Mouse (Mus musculus): ENCODE results near the gene Eme2. TPM values are rescaled to one million over a fixed set of nuclear protein-coding genes. Genes with fewer than 3 reads are reported as not detected.

The Eme2 gene
- polyA plus RNA-seq, 1 experiment from 2014 or later, result 28.6 TPM

DNA sequence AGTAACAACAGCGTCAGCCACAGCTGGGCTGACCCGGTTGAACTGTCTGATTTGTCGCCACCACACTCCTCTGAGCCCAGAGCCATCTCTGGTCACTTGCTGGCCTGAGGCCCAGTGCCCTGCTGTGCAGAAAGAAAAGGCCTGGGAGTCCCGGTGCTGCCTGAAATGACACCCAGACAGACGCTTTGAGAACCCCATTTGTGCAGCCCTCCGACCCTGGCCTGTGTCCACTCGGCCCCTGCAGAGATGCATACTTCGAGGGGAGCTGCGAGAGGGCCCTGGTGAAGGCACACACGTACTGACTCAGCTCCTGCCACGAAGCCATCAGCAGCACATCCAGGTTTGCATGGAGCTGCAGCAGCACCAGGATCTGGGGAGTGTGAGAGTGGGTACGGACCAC, 2.1 kb downstream of the Eme2 start:
- 85% methylated on average over 12 of the region's 12 CpGs for WGBS
- Histone ChIP-seq H3K36me3 (ENCODE audit: control insufficient read depth, insufficient read depth, low read length) (peaks cover 26% of the 10 kb centered on the region), H3K4me1 (ENCODE audit: control insufficient read depth, insufficient read depth, low read length) (peaks cover 47% of the 10 kb centered on the region)

GRCm38 (mm10) chr17:24891321-24891720, 3.6 kb downstream of the Eme2 start:
- peaks cover 45% of the 10 kb centered on the region for H3K4me1 ChIP-seq (ENCODE audit: control insufficient read depth, insufficient read depth, low read length)

More for the DNA sequence above, 2.1 kb downstream of the Eme2 start:
- no peak for ATAC-seq
- no peak overlapping the region for H3K4me2 ChIP-seq (ENCODE audit: low read length)
- H3K4me3 ChIP-seq (ENCODE audit: low read depth, low read length), result no peak overlapping the region
- H3K9me3 ChIP-seq (replicated peaks; ENCODE audit: control insufficient read depth, low read length, poor library complexity, severe bottlenecking), result no peaks in the 10 kb centered on the region
- H3K27ac ChIP-seq (ENCODE audit: low read length), result no peak overlapping the region
- no peaks in the 10 kb centered on the region for H3K27me3 ChIP-seq (ENCODE audit: control insufficient read depth, insufficient read depth, low read depth, low read length)
- H3K9ac ChIP-seq (ENCODE audit: low read depth, low read length), result no peak overlapping the region

GRCm38 (mm10) chr17:24890151-24891092, 4.5 kb downstream of the Eme2 start:
- H3K4me3 ChIP-seq (ENCODE audit: low read depth, low read length), result no peak overlapping the region
- H3K4me2 ChIP-seq (ENCODE audit: low read length), result no peak overlapping the region
- WGBS, result 90% methylated on average over 19 of the region's 19 CpGs
- no peak overlapping the region for H3K9ac ChIP-seq (ENCODE audit: low read depth, low read length)
- no peaks in the 10 kb centered on the region for H3K9me3 ChIP-seq (replicated peaks; ENCODE audit: control insufficient read depth, low read length, poor library complexity, severe bottlenecking)
- H3K36me3 ChIP-seq (ENCODE audit: control insufficient read depth, insufficient read depth, low read length), result peaks cover 26% of the 10 kb centered on the region
- no peaks in the 10 kb centered on the region for H3K27me3 ChIP-seq (ENCODE audit: control insufficient read depth, insufficient read depth, low read depth, low read length)
- H3K27ac ChIP-seq (ENCODE audit: low read length), result no peak overlapping the region
- peaks cover 40% of the 10 kb centered on the region for H3K4me1 ChIP-seq (ENCODE audit: control insufficient read depth, insufficient read depth, low read length)
- no peak for ATAC-seq

More at GRCm38 (mm10) chr17:24891321-24891720, 3.6 kb downstream of the Eme2 start:
- no peak overlapping the region for H3K27ac ChIP-seq (ENCODE audit: low read length)
- H3K36me3 ChIP-seq (ENCODE audit: control insufficient read depth, insufficient read depth, low read length), result peaks cover 26% of the 10 kb centered on the region
- 88% methylated on average over 12 of the region's 13 CpGs for WGBS
- no peaks in the 10 kb centered on the region for H3K27me3 ChIP-seq (ENCODE audit: control insufficient read depth, insufficient read depth, low read depth, low read length)
- no peak overlapping the region for H3K9ac ChIP-seq (ENCODE audit: low read depth, low read length)
- no peaks in the 10 kb centered on the region for H3K9me3 ChIP-seq (replicated peaks; ENCODE audit: control insufficient read depth, low read length, poor library complexity, severe bottlenecking)
- no peak for ATAC-seq
- no peak overlapping the region for H3K4me3 ChIP-seq (ENCODE audit: low read depth, low read length)
- H3K4me2 ChIP-seq (ENCODE audit: low read length), result no peak overlapping the region

DNA sequence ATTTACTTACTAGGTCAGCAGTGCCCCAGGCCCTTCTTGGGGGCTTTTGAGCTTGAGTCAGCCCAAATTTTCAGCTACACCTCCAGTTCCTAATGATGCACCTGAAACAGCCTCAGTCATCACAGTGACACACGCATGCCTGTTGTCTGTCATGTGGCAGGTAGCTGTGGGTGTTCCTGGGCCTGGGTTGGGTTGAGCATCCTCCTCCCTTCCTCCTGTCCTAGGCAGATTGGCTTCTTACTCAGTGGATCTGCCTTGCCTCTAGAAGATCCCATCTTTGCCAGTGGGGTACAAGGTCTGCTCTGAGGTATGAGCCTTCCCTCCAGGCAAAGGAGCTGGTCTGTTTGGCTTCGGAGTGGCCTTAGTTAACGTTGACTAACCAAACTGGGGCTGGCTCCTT, 6.0 kb downstream of the Eme2 start:
- H3K9me3 ChIP-seq (replicated peaks; ENCODE audit: control insufficient read depth, low read length, poor library complexity, severe bottlenecking), result no peaks in the 10 kb centered on the region
- no peak for ATAC-seq
- WGBS, result 89% methylated on average over 3 of the region's 3 CpGs
- H3K27ac ChIP-seq (ENCODE audit: low read length), result no peak overlapping the region
- peaks cover 26% of the 10 kb centered on the region for H3K36me3 ChIP-seq (ENCODE audit: control insufficient read depth, insufficient read depth, low read length)
- H3K4me3 ChIP-seq (ENCODE audit: low read depth, low read length), result no peak overlapping the region
- H3K4me2 ChIP-seq (ENCODE audit: low read length), result no peak overlapping the region
- H3K4me1 ChIP-seq (ENCODE audit: control insufficient read depth, insufficient read depth, low read length), result peaks cover 38% of the 10 kb centered on the region
- H3K9ac ChIP-seq (ENCODE audit: low read depth, low read length), result no peak overlapping the region
- no peaks in the 10 kb centered on the region for H3K27me3 ChIP-seq (ENCODE audit: control insufficient read depth, insufficient read depth, low read depth, low read length)

DNA sequence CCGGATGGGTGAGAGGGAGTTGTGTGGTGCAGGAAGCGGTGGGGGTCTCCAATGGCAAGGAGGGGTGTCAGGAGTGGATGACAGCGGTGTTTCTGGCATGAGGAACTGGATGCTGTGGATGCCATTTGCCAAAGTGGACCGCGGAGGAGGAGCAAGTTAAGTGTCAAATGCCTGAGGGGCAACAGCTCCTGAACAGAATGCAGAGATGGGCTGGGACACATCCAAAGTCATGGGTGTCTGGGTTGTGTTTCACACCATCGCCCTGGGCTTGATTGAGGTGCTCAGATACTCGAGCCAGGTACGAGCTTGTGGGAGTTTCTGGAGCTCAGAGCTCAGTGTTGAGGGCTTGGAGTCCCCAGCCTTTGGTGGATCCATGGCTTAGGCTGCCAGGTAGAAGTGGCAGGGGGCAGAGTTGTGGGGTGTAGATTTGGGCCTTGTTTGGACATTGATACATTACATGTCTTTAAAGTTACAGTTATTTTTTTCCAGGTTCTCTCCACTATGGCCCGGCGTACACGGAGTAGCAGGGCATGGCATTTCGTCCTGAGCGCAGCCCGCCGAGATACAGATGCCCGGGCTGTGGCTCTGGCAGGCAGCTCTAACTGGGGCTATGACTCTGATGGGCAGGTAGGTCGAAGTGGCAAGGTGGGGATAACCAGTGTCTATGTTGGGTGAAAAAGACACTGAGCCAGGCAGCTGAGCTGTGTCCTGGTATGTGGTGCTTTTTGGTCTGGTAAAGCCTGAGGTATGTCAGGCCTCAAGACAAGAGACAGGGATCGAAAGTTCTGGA, 7.4 kb downstream of the Eme2 start:
- H3K4me3 ChIP-seq (ENCODE audit: low read depth, low read length), result peak overlapping the region; percentile 93
- peak; percentile 2; the same call in 1 of the 2 replicates for ATAC-seq
- WGBS, result 67% methylated on average over 18 of the region's 18 CpGs
- H3K4me1 ChIP-seq (ENCODE audit: control insufficient read depth, insufficient read depth, low read length), result peaks cover 32% of the 10 kb centered on the region
- peak overlapping the region; percentile 94 for H3K4me2 ChIP-seq (ENCODE audit: low read length)
- no peak overlapping the region; the same call in 1 of the 2 replicates for H3K27ac ChIP-seq (ENCODE audit: low read length)
- H3K9ac ChIP-seq (ENCODE audit: low read depth, low read length), result peak overlapping the region; percentile 86
- H3K27me3 ChIP-seq (ENCODE audit: control insufficient read depth, insufficient read depth, low read depth, low read length), result no peaks in the 10 kb centered on the region
- no peaks in the 10 kb centered on the region for H3K9me3 ChIP-seq (replicated peaks; ENCODE audit: control insufficient read depth, low read length, poor library complexity, severe bottlenecking)
- H3K36me3 ChIP-seq (ENCODE audit: control insufficient read depth, insufficient read depth, low read length), result peaks cover 27% of the 10 kb centered on the region

DNA sequence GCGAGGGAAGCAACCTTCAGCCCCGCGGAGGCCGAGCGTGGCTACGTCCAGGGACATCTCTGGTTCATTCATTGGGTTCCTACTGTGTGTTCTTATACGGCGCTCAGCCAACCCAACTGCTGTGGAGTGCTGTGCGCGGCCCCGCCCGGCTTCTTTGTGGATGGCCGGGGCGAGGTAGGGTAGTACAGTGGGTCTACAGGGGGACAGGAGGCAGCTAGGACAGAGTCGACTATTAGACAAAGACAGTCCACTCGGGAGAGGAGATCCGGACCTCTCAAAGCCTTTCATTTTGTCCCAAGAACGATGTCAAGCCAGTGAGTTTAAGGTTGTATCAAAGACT, 8.0 kb downstream of the Eme2 start:
- peak; percentile 47 for ATAC-seq
- peaks cover 23% of the 10 kb centered on the region for H3K36me3 ChIP-seq (ENCODE audit: control insufficient read depth, insufficient read depth, low read length)
- peak overlapping the region; percentile 86 for H3K9ac ChIP-seq (ENCODE audit: low read depth, low read length)
- peaks cover 32% of the 10 kb centered on the region for H3K4me1 ChIP-seq (ENCODE audit: control insufficient read depth, insufficient read depth, low read length)
- under 1% methylated on average over 18 of the region's 18 CpGs for WGBS
- H3K9me3 ChIP-seq (replicated peaks; ENCODE audit: control insufficient read depth, low read length, poor library complexity, severe bottlenecking), result no peaks in the 10 kb centered on the region
- H3K4me3 ChIP-seq (ENCODE audit: low read depth, low read length), result peak overlapping the region; percentile 93
- H3K27me3 ChIP-seq (ENCODE audit: control insufficient read depth, insufficient read depth, low read depth, low read length), result no peaks in the 10 kb centered on the region
- peak overlapping the region; percentile 94 for H3K4me2 ChIP-seq (ENCODE audit: low read length)
- H3K27ac ChIP-seq (ENCODE audit: low read length), result peak overlapping the region; percentile 80

GRCm38 (mm10) chr17:24886134-24886931, 8.6 kb downstream of the Eme2 start, which contains the start of the genes Nubp2 and Spsb3:
Gene Nubp2, minus strand, starts transcription at chr17:24886349.
Gene Spsb3, plus strand, starts transcription at chr17:24886643.
- H3K27ac ChIP-seq (ENCODE audit: low read length), result peak within 1 kb of the TSS; percentile 80
- ATAC-seq, result peak; percentile 96
- peak within 1 kb of the TSS; percentile 94 for H3K4me2 ChIP-seq (ENCODE audit: low read length)
- H3K27me3 ChIP-seq (ENCODE audit: control insufficient read depth, insufficient read depth, low read depth, low read length), result no peaks in the 10 kb centered on the region
- peaks cover 22% of the 10 kb centered on the region for H3K36me3 ChIP-seq (ENCODE audit: control insufficient read depth, insufficient read depth, low read length)
- H3K4me1 ChIP-seq (ENCODE audit: control insufficient read depth, insufficient read depth, low read length), result peaks cover 32% of the 10 kb centered on the region
- peak within 1 kb of the TSS; percentile 86 for H3K9ac ChIP-seq (ENCODE audit: low read depth, low read length)
- peak within 1 kb of the TSS; percentile 93 for H3K4me3 ChIP-seq (ENCODE audit: low read depth, low read length)
- H3K9me3 ChIP-seq (replicated peaks; ENCODE audit: control insufficient read depth, low read length, poor library complexity, severe bottlenecking), result no peaks in the 10 kb centered on the region
- WGBS, result under 1% methylated on average over 69 of the region's 69 CpGs

DNA sequence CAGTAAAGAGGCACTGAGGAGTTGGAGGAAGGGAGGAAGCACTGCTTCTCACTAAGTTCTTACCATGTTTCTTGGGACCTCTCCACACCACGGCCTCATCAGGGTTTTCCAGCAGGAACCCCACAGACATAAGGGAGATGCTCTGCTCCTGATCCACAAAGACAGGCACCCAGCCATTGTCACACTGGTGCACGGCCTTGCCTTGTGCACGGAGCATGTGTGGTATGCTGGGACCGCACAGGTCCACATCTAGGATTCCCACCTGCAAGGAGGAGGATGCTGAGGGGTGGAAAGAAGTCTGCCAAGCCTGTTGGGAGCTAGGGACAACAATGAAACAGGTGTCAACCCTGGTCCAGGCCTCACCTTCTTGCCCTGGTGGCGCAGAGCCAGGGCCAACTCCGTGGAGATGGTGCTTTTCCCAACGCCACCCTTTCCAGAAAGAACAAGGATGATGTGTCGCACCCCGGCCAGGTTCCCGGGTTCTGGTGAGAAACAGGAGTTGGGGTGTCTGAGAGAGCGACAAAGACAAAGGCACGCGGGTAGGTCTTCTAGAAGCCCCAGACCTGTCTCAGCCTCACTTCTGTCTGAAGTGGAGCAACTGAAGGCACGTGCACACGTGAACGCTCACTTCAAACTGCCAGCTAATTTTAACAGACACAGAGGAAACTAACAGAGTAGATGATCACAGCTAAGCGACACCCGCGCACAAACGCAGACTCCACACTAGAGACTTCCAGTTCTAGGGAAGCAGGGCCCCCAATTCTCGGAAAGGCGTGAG, 9.3 kb downstream of the Eme2 start:
- WGBS, result 25% methylated on average over 22 of the region's 22 CpGs
- H3K27ac ChIP-seq (ENCODE audit: low read length), result no peak overlapping the region
- no peak for ATAC-seq

More for the DNA sequence above, 9.3 kb downstream of the Eme2 start:
- Histone ChIP-seq H3K27me3 (ENCODE audit: control insufficient read depth, insufficient read depth, low read depth, low read length) (no peaks in the 10 kb centered on the region), H3K4me2 (ENCODE audit: low read length) (peak overlapping the region; percentile 86), H3K9ac (ENCODE audit: low read depth, low read length) (peak overlapping the region; percentile 61), H3K4me3 (ENCODE audit: low read depth, low read length) (peak overlapping the region; percentile 68), H3K9me3 (replicated peaks; ENCODE audit: control insufficient read depth, low read length, poor library complexity, severe bottlenecking) (no peaks in the 10 kb centered on the region), H3K36me3 (ENCODE audit: control insufficient read depth, insufficient read depth, low read length) (peaks cover 17% of the 10 kb centered on the region; the same call in 1 of the 2 replicates), H3K4me1 (ENCODE audit: control insufficient read depth, insufficient read depth, low read length) (peaks cover 32% of the 10 kb centered on the region)

Measured in midbrain, embryonic 16.5 days (tissue).